Mouse (Mus musculus) CH12.LX (cell line): ENCODE measurements at regions not wholly inside any gene's neighbourhood (a gene's known extent, or its start where the extent isn't known, plus 50 kb on each side); places are given as distances from the start of the nearest gene placed in this dataset.
"Not testable (repeated sequence)": the region's sequence is repeated elsewhere in the genome, so short reads cannot be mapped to it uniquely, and the experiment has no call there.

Experiments
- DNase-seq: peaks from one replicate; pipeline ENCODE4 v3.0.0-alpha.2; 2013; ENCODE audit errors: extremely low read depth
- H3K27ac ChIP-seq: 2 replicates; pipeline ENCODE4 v1.5.1; 2012; ENCODE audit warnings: low read depth, mild to moderate bottlenecking, control low read depth, moderate library complexity; ENCODE audit not compliant: insufficient read depth
- H3K27me3 ChIP-seq: replicated peaks from 2 replicates; pipeline ENCODE3; 2012; ENCODE audit warnings: inconsistent platforms
- H3K36me3 ChIP-seq, 2 experiments: replicated peaks in 1 of 2; 2 replicates each; pipeline versions ENCODE3 to v1.6.1; 2012; ENCODE audit warnings: inconsistent platforms in 1 of 2, low read length in 1 of 2, mild to moderate bottlenecking in 1 of 2, mixed read lengths in 1 of 2, moderate library complexity in 1 of 2; ENCODE audit not compliant: control insufficient read depth in 1 of 2, insufficient read depth in 1 of 2
- H3K4me1 ChIP-seq, 2 experiments: 2 replicates each; pipeline ENCODE4 v1.6.1; 2012; ENCODE audit warnings: inconsistent platforms in 1 of 2, moderate library complexity in 1 of 2; ENCODE audit not compliant: insufficient read depth in 2 of 2, control insufficient read depth in 1 of 2
- H3K4me2 ChIP-seq: 2 replicates; pipeline ENCODE4 v1.6.1; 2012; ENCODE audit warnings: low read depth, mild to moderate bottlenecking, control low read depth; ENCODE audit not compliant: poor library complexity, insufficient read depth, severe bottlenecking
- H3K4me3 ChIP-seq, 3 experiments: fragments of 150-350 bp in 1 of 3; sonication (generic) in 1 of 3; replicated peaks in 1 of 3; 2 replicates each; pipeline versions ENCODE3 to v1.5.1; 2011 to 2012; ENCODE audit warnings: low read depth in 2 of 3, low read length in 2 of 3, mild to moderate bottlenecking in 2 of 3, moderate library complexity in 2 of 3, control low read depth in 1 of 3, improper control_type of control experiment in 1 of 3, inconsistent platforms in 1 of 3, mixed read lengths in 1 of 3; ENCODE audit not compliant: poor library complexity in 1 of 3
- H3K79me2 ChIP-seq: replicated peaks from 2 replicates; pipeline ENCODE4 v1.6.1; 2012; ENCODE audit warnings: mild to moderate bottlenecking, moderate library complexity; ENCODE audit not compliant: control insufficient read depth, poor library complexity, insufficient read depth, severe bottlenecking; ENCODE audit errors: extremely low read depth
- H3K9ac ChIP-seq: 2 replicates; pipeline ENCODE4 v1.6.1; 2012; ENCODE audit warnings: low read depth, mild to moderate bottlenecking, control low read depth, moderate library complexity; ENCODE audit not compliant: insufficient read depth
- H3K9me3 ChIP-seq: replicated peaks from 2 replicates; pipeline ENCODE3; 2012; ENCODE audit warnings: low read length, inconsistent platforms, mixed read lengths
- BHLHE40 ChIP-seq: IDR thresholded peaks from 2 replicates; pipeline ENCODE4 v1.6.1; 2011; ENCODE audit warnings: mild to moderate bottlenecking, low read depth, low read length, improper control_type of control experiment
- CHD1 ChIP-seq: IDR thresholded peaks from 2 replicates; pipeline ENCODE4 v1.6.1; 2012; ENCODE audit warnings: low read depth, low read length, improper control_type of control experiment, inconsistent platforms
- CHD2 ChIP-seq: IDR thresholded peaks from 2 replicates; pipeline ENCODE4 v1.6.1; 2011; ENCODE audit warnings: low read length, improper control_type of control experiment
- CTCF ChIP-seq, 2 experiments: IDR thresholded peaks in 1 of 2; conservative IDR thresholded peaks in 1 of 2; 2 replicates each; pipeline ENCODE4 v1.5.1; 2011 to 2012; ENCODE audit warnings: low read depth in 2 of 2, low read length in 2 of 2, improper control_type of control experiment in 1 of 2, inconsistent platforms in 1 of 2, mild to moderate bottlenecking in 1 of 2, moderate library complexity in 1 of 2
- ELF1 ChIP-seq: IDR thresholded peaks from 2 replicates; pipeline ENCODE4 v1.6.1; 2014; ENCODE audit warnings: low read depth, mild to moderate bottlenecking, inconsistent platforms, low read length, improper control_type of control experiment
- EP300 ChIP-seq: IDR thresholded peaks from 2 replicates; pipeline ENCODE4 v1.6.1; 2011; ENCODE audit warnings: low read length, improper control_type of control experiment
- ETS1 ChIP-seq: conservative IDR thresholded peaks from 2 replicates; pipeline ENCODE4 v1.6.1; 2012; ENCODE audit warnings: low read depth, mild to moderate bottlenecking, inconsistent platforms, low read length, improper control_type of control experiment, moderate library complexity
- GABPA ChIP-seq: IDR thresholded peaks from 2 replicates; pipeline ENCODE4 v1.6.1; 2012; ENCODE audit warnings: low read depth, low read length, improper control_type of control experiment, inconsistent platforms; ENCODE audit not compliant: insufficient replicate concordance
- HCFC1 ChIP-seq: IDR thresholded peaks from 2 replicates; pipeline ENCODE4 v1.6.1; 2012; ENCODE audit warnings: low read depth, mild to moderate bottlenecking, inconsistent platforms, low read length, improper control_type of control experiment
- IRF4 ChIP-seq: IDR thresholded peaks from 2 replicates; pipeline ENCODE4 v1.6.1; 2014; ENCODE audit warnings: low read depth, mild to moderate bottlenecking, inconsistent platforms, low read length, improper control_type of control experiment
- JUN ChIP-seq: IDR thresholded peaks from 2 replicates; pipeline ENCODE4 v1.6.1; 2011; ENCODE audit warnings: low read depth, mild to moderate bottlenecking, low read length, improper control_type of control experiment, moderate library complexity; ENCODE audit not compliant: insufficient read depth
- JUND ChIP-seq: conservative IDR thresholded peaks from 2 replicates; pipeline ENCODE4 v1.6.1; 2011; ENCODE audit warnings: low read depth, low read length, improper control_type of control experiment
- MAZ ChIP-seq: IDR thresholded peaks from 2 replicates; pipeline ENCODE4 v1.6.1; 2012; ENCODE audit warnings: low read depth, mild to moderate bottlenecking, inconsistent platforms, low read length, improper control_type of control experiment, moderate library complexity
- MEF2A ChIP-seq: IDR thresholded peaks from 2 replicates; pipeline ENCODE4 v1.6.1; 2014; ENCODE audit warnings: low read depth, mild to moderate bottlenecking, inconsistent platforms, low read length, improper control_type of control experiment, borderline replicate concordance
- MXI1 ChIP-seq: IDR thresholded peaks from 2 replicates; pipeline ENCODE4 v1.6.1; 2011; ENCODE audit warnings: mild to moderate bottlenecking, low read depth, low read length, improper control_type of control experiment
- MYC ChIP-seq: IDR thresholded peaks from 2 replicates; pipeline ENCODE4 v1.6.1; 2011; ENCODE audit warnings: low read depth, mild to moderate bottlenecking, improper control_type of control experiment, low read length
- NELFE ChIP-seq: IDR thresholded peaks from 2 replicates; pipeline ENCODE4 v1.6.1; 2011; ENCODE audit warnings: low read depth, low read length, improper control_type of control experiment
- PAX5 ChIP-seq: IDR thresholded peaks from 2 replicates; pipeline ENCODE4 v1.6.1; 2012; ENCODE audit warnings: low read length, inconsistent platforms, mixed read lengths
- POLR2AphosphoS2 ChIP-seq: IDR thresholded peaks from 2 replicates; pipeline ENCODE4 v1.6.1; 2011; ENCODE audit warnings: low read depth, low read length, improper control_type of control experiment
- RAD21 ChIP-seq: IDR thresholded peaks from 2 replicates; pipeline ENCODE4 v1.6.1; 2011; ENCODE audit warnings: low read depth, mild to moderate bottlenecking, low read length, improper control_type of control experiment, moderate library complexity
- RCOR1 ChIP-seq: conservative IDR thresholded peaks from 2 replicates; pipeline ENCODE4 v1.6.1; 2012; ENCODE audit warnings: low read depth, mild to moderate bottlenecking, inconsistent platforms, low read length, improper control_type of control experiment
- SIN3A ChIP-seq: IDR thresholded peaks from 2 replicates; pipeline ENCODE4 v1.6.1; 2012; ENCODE audit warnings: low read length, improper control_type of control experiment, inconsistent platforms
- TBP ChIP-seq: conservative IDR thresholded peaks from 2 replicates; pipeline ENCODE4 v1.6.1; 2011; ENCODE audit warnings: low read depth, low read length, improper control_type of control experiment
- USF2 ChIP-seq: conservative IDR thresholded peaks from 2 replicates; pipeline ENCODE4 v1.6.1; 2011; ENCODE audit warnings: low read depth, low read length, improper control_type of control experiment
- ZC3H11A ChIP-seq: IDR thresholded peaks from 2 replicates; pipeline ENCODE4 v1.6.1; 2012; ENCODE audit warnings: low read depth, mild to moderate bottlenecking, inconsistent platforms, low read length, improper control_type of control experiment
- ZMIZ1 ChIP-seq: IDR thresholded peaks from 2 replicates; pipeline ENCODE4 v1.6.1; 2012; ENCODE audit warnings: low read depth, mild to moderate bottlenecking, inconsistent platforms, low read length, improper control_type of control experiment
- ZNF384 ChIP-seq: IDR thresholded peaks from 2 replicates; pipeline ENCODE4 v1.6.1; 2012; ENCODE audit warnings: low read depth, low read length, improper control_type of control experiment, inconsistent platforms
- dilution Hi-C: fragments of 300-500 bp; cut with MboI; formaldehyde crosslinking; loops from 2 replicates; pipeline ENCODE4 v1.14.3; 2020; ENCODE audit warnings: low sequenced_read_pairs; ENCODE audit not compliant: extremely low pct_unique_long_range_greater_than_20kb, extremely low pct_ligation_motif_present
- in situ Hi-C: fragments of 300-500 bp; cut with MboI; formaldehyde crosslinking; loops from 3 replicates; pipeline ENCODE4 v1.14.3; 2019; ENCODE audit warnings: low sequenced_read_pairs, low pct_ligation_motif_present, low pct_unique_long_range_greater_than_20kb, mixed read lengths

DNA sequence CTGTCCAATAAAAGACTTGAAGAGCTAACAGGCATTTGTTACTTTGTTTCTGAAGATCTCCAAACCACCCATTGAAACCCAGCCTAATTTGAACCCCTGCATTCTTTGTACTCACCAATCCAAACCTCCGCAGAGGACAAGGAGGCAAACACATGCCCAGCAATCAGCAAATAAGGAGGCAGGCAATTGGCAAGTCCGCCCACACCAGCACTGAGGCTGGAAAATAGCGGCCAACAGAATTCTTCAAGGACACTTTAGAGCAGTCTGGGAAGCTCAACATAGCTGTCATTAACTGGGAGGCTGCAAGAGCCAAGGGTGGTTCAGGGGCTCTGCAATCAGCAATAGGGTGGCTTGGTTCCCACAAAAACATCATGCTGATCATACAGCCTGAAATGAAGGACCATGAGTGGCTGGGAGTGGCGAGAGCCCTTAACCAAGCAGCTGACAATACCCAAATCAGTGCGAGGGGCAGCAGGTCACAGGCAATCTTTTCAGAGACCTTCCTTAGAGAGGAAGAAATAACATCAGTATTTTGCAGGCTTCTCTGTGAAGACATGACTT lies 344.1 kb upstream of the Nox3 start:
- DNase-seq: no peak
- Histone ChIP-seq H3K9ac (no peak overlapping the region), H3K27me3 (no peaks in the 10 kb centered on the region), H3K4me1 (no peaks in the 10 kb centered on the region), H3K79me2 (no peaks in the 10 kb centered on the region), H3K9me3 (no peaks in the 10 kb centered on the region), H3K36me3 (no peaks in the 10 kb centered on the region), H3K4me2 (no peak overlapping the region), H3K27ac (no peak overlapping the region), H3K4me3 (no peak overlapping the region)
- in situ Hi-C loops (no loop called here), dilution Hi-C loops (no loop called here)
- TF ChIP-seq POLR2AphosphoS2 (no peak), JUND (no peak), ELF1 (no peak), USF2 (no peak), CHD1 (no peak), PAX5 (no peak), GABPA (no peak), ZNF384 (no peak), MXI1 (no peak), SIN3A (no peak), MAZ (no peak), NELFE (no peak), CTCF (conservative IDR thresholded peaks at IDR 0.05 in 1 of 2, IDR thresholded peaks at IDR 0.05 in 1 of 2; ENCODE audit: low read depth in 2 of 2, low read length in 2 of 2) (no peak), RAD21 (no peak), CHD2 (no peak)

DNA sequence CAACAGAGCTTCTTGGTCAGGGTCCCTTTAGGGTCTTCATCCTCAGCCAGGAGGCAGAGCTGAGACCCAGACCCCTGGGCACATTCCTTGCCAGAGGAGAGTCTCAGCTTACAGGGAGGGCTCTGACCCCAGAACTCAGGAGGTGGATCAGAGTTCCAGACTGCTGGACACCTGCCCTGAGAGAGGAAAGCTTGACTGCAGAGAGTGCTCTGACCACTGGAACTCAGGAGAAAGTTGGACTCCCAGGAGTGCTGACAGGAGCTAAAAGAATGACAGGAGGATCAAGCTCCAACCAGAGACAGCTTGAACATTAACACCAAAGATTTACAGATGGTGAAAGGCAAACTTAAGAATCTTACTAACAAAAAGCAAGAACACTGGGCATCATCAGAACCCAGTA lies 364.1 kb upstream of the Nox3 start:
- in situ Hi-C loops, H3K9me3 ChIP-seq, DNase-seq, H3K27me3 ChIP-seq, H3K4me3 ChIP-seq, H3K9ac ChIP-seq, H3K27ac ChIP-seq, H3K4me1 ChIP-seq, H3K4me2 ChIP-seq, H3K36me3 ChIP-seq, dilution Hi-C loops, H3K79me2 ChIP-seq: not testable (repeated sequence)

- H3K4me3 ChIP-seq: no peak overlapping the region
- no peak overlapping the region for H3K4me2 ChIP-seq
- no peaks in the 10 kb centered on the region for H3K79me2 ChIP-seq
- in situ Hi-C loops (no loop called here), dilution Hi-C loops (no loop called here)
- H3K9me3 ChIP-seq: no peaks in the 10 kb centered on the region
- H3K27ac ChIP-seq: no peak overlapping the region
- no peaks in the 10 kb centered on the region for H3K4me1 ChIP-seq
- no peaks in the 10 kb centered on the region for H3K36me3 ChIP-seq
- no peaks in the 10 kb centered on the region for H3K27me3 ChIP-seq
- no peak overlapping the region for H3K9ac ChIP-seq
- TF ChIP-seq HCFC1: no peak
- TF ChIP-seq ZC3H11A: no peak
- TF ChIP-seq EP300: no peak
- no peak for TF ChIP-seq GABPA
- TF ChIP-seq BHLHE40: no peak
- TF ChIP-seq MYC: no peak
- no peak for TF ChIP-seq MEF2A
- no peak for TF ChIP-seq JUND
- no peak for TF ChIP-seq ZMIZ1
- TF ChIP-seq NELFE: no peak
- TF ChIP-seq POLR2AphosphoS2: no peak
- no peak for TF ChIP-seq IRF4
- no peak for TF ChIP-seq CHD1
- TF ChIP-seq TBP: no peak
- no peak for TF ChIP-seq RCOR1
- no peak for TF ChIP-seq ETS1
- TF ChIP-seq ELF1: no peak
- no peak for TF ChIP-seq RAD21
- TF ChIP-seq CHD2: no peak
- no peak for TF ChIP-seq JUN
- no peak for DNase-seq
Observed at GRCm38 (mm10) chr17:4073381-4073780, 377.3 kb upstream of the Nox3 start.
